Mouse (Mus musculus): ENCODE results near the gene Gm10912.
"Not testable (repeated sequence)": the region's sequence is repeated elsewhere in the genome, so short reads cannot be mapped to it uniquely, and the experiment has no call there.

The Gm10912 gene

GRCm38 (mm10) chr2:104069704-104070185, 4.1 kb downstream of the Gm10912 start, which contains the start of gene Cd59b:
Gene Cd59b (plus strand): TSS chr2:104069849.
- peak; percentile 72 to 79 for DNase-seq

- not testable (repeated sequence) for DNase-seq
Observed at GRCm38 (mm10) chr2:104078285-104078684, 12.7 kb downstream of the Gm10912 start.

GRCm38 (mm10) chr2:104081436-104082050, 15.9 kb downstream of the Gm10912 start:
- DNase-seq: not testable (repeated sequence)

- no peak for DNase-seq
Observed at GRCm38 (mm10) chr2:104082474-104082873, 16.8 kb downstream of the Gm10912 start.

GRCm38 (mm10) chr2:104084027-104084426, 18.4 kb downstream of the Gm10912 start:
- DNase-seq: not testable (repeated sequence)

GRCm38 (mm10) chr2:104087562-104087961, 21.9 kb downstream of the Gm10912 start:
- DNase-seq: not testable (repeated sequence)

- DNase-seq: no peak
Observed at GRCm38 (mm10) chr2:104093305-104093704, 27.7 kb downstream of the Gm10912 start.

- DNase-seq: peak; percentile 89 to 93
Observed at GRCm38 (mm10) chr2:104095741-104096213, 30.2 kb downstream of the Gm10912 start, which contains the start of gene Cd59a. Gene Cd59a (plus strand): TSS chr2:104095801.

GRCm38 (mm10) chr2:104096256-104096655, 30.6 kb downstream of the Gm10912 start:
- peak; percentile 8 to 21 for DNase-seq

GRCm38 (mm10) chr2:104096796-104097195, 31.2 kb downstream of the Gm10912 start:
- not testable (repeated sequence) for DNase-seq

- DNase-seq: not testable (repeated sequence)
Observed at GRCm38 (mm10) chr2:104097396-104097795, 31.8 kb downstream of the Gm10912 start.

GRCm38 (mm10) chr2:104098529-104099230, 33.1 kb downstream of the Gm10912 start:
- DNase-seq: no peak

- no peak for DNase-seq
Observed at GRCm38 (mm10) chr2:104099231-104099585, 33.6 kb downstream of the Gm10912 start.

- DNase-seq: no peak
Observed at GRCm38 (mm10) chr2:104099946-104100345, 34.3 kb downstream of the Gm10912 start.

- no peak for DNase-seq
Observed at GRCm38 (mm10) chr2:104104800-104105199, 39.2 kb downstream of the Gm10912 start.

- DNase-seq: not testable (repeated sequence)
Observed at GRCm38 (mm10) chr2:104109021-104109420, 43.4 kb downstream of the Gm10912 start.

- peak in 1 of 2 experiments; percentile 31 for DNase-seq
Observed at GRCm38 (mm10) chr2:104109528-104109927, 43.9 kb downstream of the Gm10912 start.

- no peak for DNase-seq
Observed at GRCm38 (mm10) chr2:104110031-104110430, 44.4 kb downstream of the Gm10912 start.

- DNase-seq: not testable (repeated sequence)
Observed at GRCm38 (mm10) chr2:104111170-104111797, 45.7 kb downstream of the Gm10912 start.

- DNase-seq: not testable (repeated sequence)
Observed at GRCm38 (mm10) chr2:104113563-104113962, 47.9 kb downstream of the Gm10912 start.

- DNase-seq: no peak
Observed at GRCm38 (mm10) chr2:104114898-104115297, 49.3 kb downstream of the Gm10912 start.

Data from kidney, postnatal 4 days (tissue).